Mouse (Mus musculus) lung, adult 2 months (tissue): ENCODE data around the gene Ccl8. TPM values are rescaled to one million over a fixed set of nuclear protein-coding genes. Genes with fewer than 3 reads are reported as not detected.

Source experiments
- DNase-seq: peaks from one replicate; pipeline ENCODE4 v3.0.0; 2022
- H3K4me1 ChIP-seq: fragments of 200-500 bp; 2 replicates; pipeline ENCODE4 v1.6.1; 2011; ENCODE audit warnings: low read length; ENCODE audit not compliant: control insufficient read depth, insufficient read depth
- H3K4me3 ChIP-seq: fragments of 200-500 bp; replicated peaks from 2 replicates; pipeline ENCODE3; 2011; ENCODE audit warnings: low read depth, mild to moderate bottlenecking, control low read depth, low read length; ENCODE audit errors: extremely low read depth
- CTCF ChIP-seq: fragments of 200-500 bp; IDR thresholded peaks from 2 replicates; pipeline ENCODE4 v1.5.1; 2011; ENCODE audit warnings: mild to moderate bottlenecking, low read length, control low read depth; ENCODE audit not compliant: insufficient read depth
- POLR2A ChIP-seq: fragments of 200-500 bp; IDR thresholded peaks from 2 replicates; pipeline ENCODE4 v1.6.1; 2011; ENCODE audit warnings: low read depth, mild to moderate bottlenecking, control low read depth, low read length, borderline replicate concordance; ENCODE audit errors: extremely low read depth
- WGBS: fragments of 180-500 bp; shearing (Covaris S2); methylation state at CpG from one replicate; pipeline ENCODE4 v1.1.7; 2018; 5-methylcytosine and 5-hydroxymethylcytosine counted together
- polyA plus RNA-seq: library from polyadenylated mRNA; depleted of rRNA; stranded (reverse); fragments of >200 nt; gene quantifications from 2 replicates; pipeline ENCODE4 v1.2.3, GENCODE M21; 2012; rRNA removed

The Ccl8 gene
- 2.1 and 2.7 TPM in 2 replicates for polyA plus RNA-seq

DNA sequence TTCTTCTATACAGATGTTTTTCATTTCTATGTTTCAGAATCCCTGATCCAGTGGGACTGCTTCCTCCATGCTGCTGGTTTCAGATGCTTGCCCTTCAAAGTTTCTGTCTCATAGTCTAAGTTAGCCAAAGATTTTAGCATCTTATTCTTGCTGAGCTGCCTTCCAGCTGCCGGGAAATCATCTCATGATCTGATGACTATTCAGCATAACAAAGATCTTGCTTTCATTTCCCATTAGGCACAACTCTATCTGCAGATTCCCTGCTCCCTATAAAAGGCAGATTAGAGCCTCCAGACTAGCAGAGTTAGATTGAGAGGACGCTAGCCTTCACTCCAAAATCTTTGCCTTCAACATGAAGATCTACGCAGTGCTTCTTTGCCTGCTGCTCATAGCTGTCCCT, at the start of gene Ccl8:
Gene Ccl8 (plus strand): TSS at position 301 of the 400 bp plus-strand sequence.
- no peak for DNase-seq
- Histone ChIP-seq H3K4me3 (no peak within 1 kb of the TSS), H3K4me1 (no peaks in the 10 kb centered on the region)
- WGBS: 79% methylated on average over 3 of the region's 3 CpGs
- no peak for TF ChIP-seq CTCF
- TF ChIP-seq POLR2A: no peak

GRCm38 (mm10) chr11:82066953-82067571, 47.9 kb upstream of the Ccl8 start:
- Histone ChIP-seq H3K4me1 (no peaks in the 10 kb centered on the region), H3K4me3 (no peak overlapping the region)
- TF ChIP-seq POLR2A (no peak), CTCF (no peak)
- DNase-seq: no peak
- WGBS: 80% methylated on average over 7 of the region's 7 CpGs

- no peak for TF ChIP-seq CTCF
- no peak for TF ChIP-seq POLR2A
- 55% methylated on average over 3 of the region's 3 CpGs for WGBS
- Histone ChIP-seq H3K4me1 (no peaks in the 10 kb centered on the region), H3K4me3 (no peak overlapping the region)
- DNase-seq: no peak
Measured at GRCm38 (mm10) chr11:82071076-82071475, 43.9 kb upstream of the Ccl8 start.

GRCm38 (mm10) chr11:82072374-82072773, 42.6 kb upstream of the Ccl8 start:
- DNase-seq: no peak
- 75% methylated on average over 1 of the region's 1 CpGs for WGBS
- TF ChIP-seq CTCF (no peak), POLR2A (no peak)
- Histone ChIP-seq H3K4me3 (no peak overlapping the region), H3K4me1 (no peaks in the 10 kb centered on the region; the same call in 1 of the 2 replicates)

- no peaks in the 10 kb centered on the region; the same call in 1 of the 2 replicates for H3K4me1 ChIP-seq
- TF ChIP-seq POLR2A (no peak), CTCF (no peak)
- no peak for DNase-seq
- 60% methylated on average over 3 of the region's 3 CpGs for WGBS
- H3K4me3 ChIP-seq: no peak overlapping the region
Measured at GRCm38 (mm10) chr11:82072984-82073383, 42.0 kb upstream of the Ccl8 start.

DNA sequence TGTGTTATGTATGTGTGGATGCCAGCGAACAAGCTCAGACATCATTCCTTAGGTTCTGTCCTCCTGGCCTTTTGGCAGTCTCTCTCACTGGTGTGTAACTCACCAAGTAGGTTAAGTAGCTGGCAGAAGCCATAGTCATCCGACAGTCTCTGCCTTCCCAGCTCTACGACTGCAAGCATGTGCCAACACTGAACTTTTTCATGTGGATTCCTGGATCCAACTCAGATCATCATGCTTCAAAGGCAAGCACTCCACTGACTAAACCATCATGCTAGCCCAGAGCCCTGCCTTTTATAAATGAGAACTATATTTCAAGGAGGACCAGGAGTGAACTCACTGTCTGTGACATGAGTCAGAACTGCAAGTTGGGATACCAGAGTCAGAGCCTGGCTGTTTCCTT, 41.3 kb upstream of the Ccl8 start:
- TF ChIP-seq POLR2A (no peak), CTCF (no peak)
- no peaks in the 10 kb centered on the region; the same call in 1 of the 2 replicates for H3K4me1 ChIP-seq
- WGBS: 74% methylated on average over 3 of the region's 3 CpGs
- H3K4me3 ChIP-seq: no peak overlapping the region
- no peak for DNase-seq

- DNase-seq: no peak
- Histone ChIP-seq H3K4me3 (no peak overlapping the region), H3K4me1 (no peaks in the 10 kb centered on the region; the same call in 1 of the 2 replicates)
- 24% methylated on average over 3 of the region's 3 CpGs for WGBS
- TF ChIP-seq POLR2A (no peak), CTCF (no peak)
Measured at GRCm38 (mm10) chr11:82077031-82077430, 38.0 kb upstream of the Ccl8 start.

DNA sequence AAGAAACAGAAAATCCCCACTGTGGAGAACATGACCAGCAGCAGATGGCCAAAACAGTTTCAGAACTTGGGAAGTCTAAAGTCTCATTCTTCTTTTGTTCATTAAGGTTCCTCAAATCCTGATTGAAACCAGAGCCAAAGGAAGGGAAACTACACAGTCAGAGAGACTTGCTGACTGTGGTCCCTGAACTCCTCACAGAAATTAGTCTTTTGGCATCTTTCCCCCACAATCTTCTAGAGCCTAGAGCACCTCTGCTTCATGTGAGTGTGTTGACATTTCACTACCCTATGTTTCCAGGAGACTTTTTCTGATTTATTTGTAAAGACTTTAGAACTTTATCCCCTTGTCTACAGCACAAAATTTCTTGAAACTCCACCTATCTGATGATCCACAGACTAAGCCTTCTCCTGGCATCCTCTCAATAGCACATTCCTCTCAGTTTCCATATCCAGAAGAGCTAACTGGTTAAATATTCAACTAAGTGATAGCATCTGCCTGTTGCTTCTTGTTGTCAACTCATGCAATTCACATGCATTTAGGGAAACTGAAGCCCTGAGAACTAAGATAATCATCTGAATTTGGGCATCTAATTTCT, 36.8 kb upstream of the Ccl8 start:
- no peaks in the 10 kb centered on the region; the same call in 1 of the 2 replicates for H3K4me1 ChIP-seq
- TF ChIP-seq POLR2A (no peak), CTCF (no peak)
- no peak overlapping the region for H3K4me3 ChIP-seq
- DNase-seq: no peak

DNA sequence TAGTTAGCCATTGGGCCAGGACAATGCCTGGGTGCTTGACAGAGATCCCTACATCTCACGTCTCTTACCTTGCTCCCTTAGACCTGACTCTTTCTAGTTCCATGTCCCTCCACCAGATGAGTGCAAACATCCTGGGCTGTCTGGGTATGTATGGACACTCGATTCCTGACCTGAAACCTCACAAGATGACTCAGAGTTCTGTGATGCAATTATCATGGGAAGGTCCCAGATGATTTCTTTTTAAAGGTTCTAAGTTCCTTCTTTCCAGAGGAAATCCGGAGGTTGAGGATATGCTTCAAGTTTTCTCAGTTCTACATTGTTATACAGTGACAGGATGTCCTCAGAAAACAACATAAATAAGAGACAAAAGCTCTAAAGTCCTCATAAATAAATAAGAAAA, 34.1 kb upstream of the Ccl8 start:
- DNase-seq: no peak
- H3K4me1 ChIP-seq: no peaks in the 10 kb centered on the region; the same call in 1 of the 2 replicates
- TF ChIP-seq CTCF (no peak), POLR2A (no peak)
- 58% methylated on average over 3 of the region's 3 CpGs for WGBS
- H3K4me3 ChIP-seq: no peak overlapping the region

GRCm38 (mm10) chr11:82084360-82084759, 30.6 kb upstream of the Ccl8 start:
- no peak for TF ChIP-seq CTCF
- TF ChIP-seq POLR2A: no peak
- H3K4me3 ChIP-seq: no peak overlapping the region
- DNase-seq: no peak
- 92% methylated on average over 3 of the region's 3 CpGs for WGBS
- no peaks in the 10 kb centered on the region for H3K4me1 ChIP-seq
